Mouse (Mus musculus): ENCODE measurements around the gene Caprin2. TPM values are rescaled to one million over a fixed set of nuclear protein-coding genes. Genes with fewer than 3 reads are reported as not detected.
"Not testable (repeated sequence)": the region's sequence is repeated elsewhere in the genome, so short reads cannot be mapped to it uniquely, and the experiment has no call there.

Caprin2 gene
- polyA plus RNA-seq, 1 experiment from 2014 or later: 9.6 TPM

DNA sequence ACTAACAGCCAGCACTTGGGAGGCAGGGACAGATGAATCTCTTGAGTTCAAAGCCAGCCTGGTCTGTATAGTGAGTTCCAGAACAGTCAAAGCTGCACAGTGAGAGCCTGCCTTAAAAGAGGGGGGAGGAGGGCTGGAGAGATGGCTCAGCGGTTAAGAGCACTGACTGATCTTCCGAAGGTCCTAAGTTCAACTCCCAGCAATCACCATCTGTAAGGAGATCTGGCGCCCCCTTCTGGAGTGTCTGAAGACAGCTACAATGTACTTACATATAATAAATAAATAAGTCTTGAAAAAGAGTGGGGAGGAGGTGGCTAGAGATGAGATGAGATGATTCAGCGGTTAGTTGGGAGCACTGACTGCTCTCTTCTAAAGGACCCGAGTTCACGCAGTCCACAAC lies 35.2 kb upstream of the Caprin2 start:
- no peak for ATAC-seq
- peaks cover 4% of the 10 kb centered on the region; the same call in 1 of the 2 replicates for H3K36me3 ChIP-seq (ENCODE audit: control insufficient read depth, insufficient read depth, low read length)
- WGBS: 90% methylated on average over 6 of the region's 6 CpGs

GRCm38 (mm10) chr6:148918841-148919398 lies 22.9 kb upstream of the Caprin2 start:
- H3K4me2 ChIP-seq (ENCODE audit: low read length): no peak overlapping the region
- no peak overlapping the region for H3K9ac ChIP-seq (ENCODE audit: low read depth, low read length)
- H3K4me1 ChIP-seq (ENCODE audit: control insufficient read depth, insufficient read depth, low read depth, low read length): no peaks in the 10 kb centered on the region
- no peak for ATAC-seq
- no peaks in the 10 kb centered on the region for H3K36me3 ChIP-seq (ENCODE audit: control insufficient read depth, insufficient read depth, low read length)
- no peak overlapping the region for H3K27ac ChIP-seq (ENCODE audit: low read depth, low read length)
- no peaks in the 10 kb centered on the region for H3K27me3 ChIP-seq (replicated peaks; ENCODE audit: control insufficient read depth, insufficient read depth, low read length)
- H3K9me3 ChIP-seq (ENCODE audit: control insufficient read depth, low read length): no peaks in the 10 kb centered on the region
- H3K4me3 ChIP-seq (ENCODE audit: low read length): no peak overlapping the region

More for the DNA sequence above, 35.2 kb upstream of the Caprin2 start:
- no peak overlapping the region for H3K9ac ChIP-seq (ENCODE audit: low read depth, low read length)
- no peak overlapping the region for H3K4me3 ChIP-seq (ENCODE audit: low read length)
- no peak overlapping the region for H3K27ac ChIP-seq (ENCODE audit: low read depth, low read length)
- no peaks in the 10 kb centered on the region for H3K9me3 ChIP-seq (ENCODE audit: control insufficient read depth, low read length)
- no peaks in the 10 kb centered on the region for H3K4me1 ChIP-seq (ENCODE audit: control insufficient read depth, insufficient read depth, low read depth, low read length)
- no peaks in the 10 kb centered on the region for H3K27me3 ChIP-seq (replicated peaks; ENCODE audit: control insufficient read depth, insufficient read depth, low read length)
- H3K4me2 ChIP-seq (ENCODE audit: low read length): no peak overlapping the region

DNA sequence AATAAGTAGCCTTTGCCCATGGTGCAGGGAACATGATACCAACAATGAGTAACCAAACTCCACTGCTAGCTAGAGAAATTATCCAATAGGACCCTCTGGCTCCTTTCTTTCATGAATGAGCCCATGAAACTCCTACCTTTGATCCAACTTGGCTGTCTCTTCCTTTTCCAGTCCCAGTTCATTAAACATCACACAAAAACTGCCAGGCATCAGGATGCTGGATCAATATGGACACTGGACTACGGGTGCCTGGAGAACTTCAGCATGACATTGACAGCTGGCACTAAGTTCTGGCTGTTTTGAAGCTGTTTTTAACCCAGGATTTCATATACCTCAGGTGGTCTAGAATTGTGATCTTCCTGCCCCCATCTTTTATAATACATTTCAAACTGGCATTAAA lies 21.6 kb upstream of the Caprin2 start:
- no peak overlapping the region for H3K4me2 ChIP-seq (ENCODE audit: low read length)
- H3K4me3 ChIP-seq (ENCODE audit: low read length): no peak overlapping the region
- H3K27ac ChIP-seq (ENCODE audit: low read depth, low read length): no peak overlapping the region
- no peaks in the 10 kb centered on the region for H3K4me1 ChIP-seq (ENCODE audit: control insufficient read depth, insufficient read depth, low read depth, low read length)
- no peaks in the 10 kb centered on the region for H3K36me3 ChIP-seq (ENCODE audit: control insufficient read depth, insufficient read depth, low read length)
- no peak for ATAC-seq
- H3K27me3 ChIP-seq (replicated peaks; ENCODE audit: control insufficient read depth, insufficient read depth, low read length): no peaks in the 10 kb centered on the region
- no peak overlapping the region for H3K9ac ChIP-seq (ENCODE audit: low read depth, low read length)
- H3K9me3 ChIP-seq (ENCODE audit: control insufficient read depth, low read length): no peaks in the 10 kb centered on the region
- WGBS: 75% methylated on average over 1 of the region's 1 CpGs

- Histone ChIP-seq H3K36me3 (ENCODE audit: control insufficient read depth, insufficient read depth, low read length) (no peaks in the 10 kb centered on the region), H3K4me2 (ENCODE audit: low read length) (no peak overlapping the region), H3K27me3 (replicated peaks; ENCODE audit: control insufficient read depth, insufficient read depth, low read length) (no peaks in the 10 kb centered on the region), H3K4me3 (ENCODE audit: low read length) (no peak overlapping the region), H3K9ac (ENCODE audit: low read depth, low read length) (no peak overlapping the region), H3K27ac (ENCODE audit: low read depth, low read length) (no peak overlapping the region), H3K4me1 (ENCODE audit: control insufficient read depth, insufficient read depth, low read depth, low read length) (no peaks in the 10 kb centered on the region), H3K9me3 (ENCODE audit: control insufficient read depth, low read length) (no peaks in the 10 kb centered on the region)
- 41% methylated on average over 3 of the region's 3 CpGs for whole genome bisulfite sequencing
- ATAC-seq: no peak
Observed at GRCm38 (mm10) chr6:148916817-148917216, 20.8 kb upstream of the Caprin2 start.

DNA sequence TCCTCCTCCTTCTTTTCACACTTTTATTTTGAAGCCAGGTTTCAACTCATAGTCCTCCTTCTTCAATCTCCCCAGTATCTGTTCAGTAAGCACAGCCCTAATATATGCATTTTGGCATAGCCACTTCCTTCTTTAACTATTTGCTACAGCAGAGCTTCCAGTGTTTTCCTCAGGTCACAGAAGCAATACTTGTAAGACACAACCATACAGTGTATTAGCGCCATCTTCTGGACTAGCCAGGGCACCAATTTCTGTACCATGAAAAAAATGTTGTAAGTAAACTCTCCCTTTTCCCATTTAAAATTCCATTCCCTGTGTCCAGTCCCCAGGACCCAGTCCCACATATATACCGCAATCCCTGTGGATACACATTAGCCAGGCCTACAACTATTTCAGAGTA lies 17.9 kb upstream of the Caprin2 start:
- 11% methylated on average over 2 of the region's 2 CpGs for WGBS
- H3K36me3 ChIP-seq (ENCODE audit: control insufficient read depth, insufficient read depth, low read length): no peaks in the 10 kb centered on the region
- H3K27me3 ChIP-seq (replicated peaks; ENCODE audit: control insufficient read depth, insufficient read depth, low read length): no peaks in the 10 kb centered on the region
- H3K4me1 ChIP-seq (ENCODE audit: control insufficient read depth, insufficient read depth, low read depth, low read length): no peaks in the 10 kb centered on the region
- no peak overlapping the region for H3K9ac ChIP-seq (ENCODE audit: low read depth, low read length)
- H3K4me2 ChIP-seq (ENCODE audit: low read length): no peak overlapping the region
- no peak overlapping the region for H3K27ac ChIP-seq (ENCODE audit: low read depth, low read length)
- ATAC-seq: peak; percentile 68
- no peaks in the 10 kb centered on the region for H3K9me3 ChIP-seq (ENCODE audit: control insufficient read depth, low read length)
- no peak overlapping the region for H3K4me3 ChIP-seq (ENCODE audit: low read length)

GRCm38 (mm10) chr6:148911906-148912305 lies 15.9 kb upstream of the Caprin2 start:
- H3K4me2 ChIP-seq (ENCODE audit: low read length); H3K27me3 ChIP-seq (replicated peaks; ENCODE audit: control insufficient read depth, insufficient read depth, low read length); H3K9ac ChIP-seq (ENCODE audit: low read depth, low read length); H3K27ac ChIP-seq (ENCODE audit: low read depth, low read length); ATAC-seq; H3K4me3 ChIP-seq (ENCODE audit: low read length); H3K4me1 ChIP-seq (ENCODE audit: control insufficient read depth, insufficient read depth, low read depth, low read length); H3K36me3 ChIP-seq (ENCODE audit: control insufficient read depth, insufficient read depth, low read length); H3K9me3 ChIP-seq (ENCODE audit: control insufficient read depth, low read length): not testable (repeated sequence)
- 65% methylated on average over 8 of the region's 8 CpGs for WGBS

DNA sequence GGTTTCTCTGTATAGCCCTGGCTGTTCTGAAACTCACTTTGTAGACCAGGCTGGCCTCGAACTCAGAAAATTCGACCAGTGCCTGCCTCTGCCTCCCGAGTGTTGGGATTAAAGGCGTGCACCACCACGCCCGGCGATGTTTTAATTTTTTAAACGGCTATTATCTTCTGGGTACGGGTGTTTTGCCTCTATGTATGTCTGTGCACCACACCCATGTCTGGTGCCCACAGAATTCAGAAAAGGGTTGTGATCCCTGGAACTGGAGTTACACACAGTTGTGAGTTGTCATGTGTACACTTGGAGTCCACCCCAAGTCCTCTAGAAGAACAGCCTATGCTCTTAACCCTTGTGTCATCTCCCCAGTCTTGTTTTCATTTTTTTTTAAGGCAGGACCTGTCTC lies 10.9 kb upstream of the Caprin2 start:
- Histone ChIP-seq H3K27me3 (replicated peaks; ENCODE audit: control insufficient read depth, insufficient read depth, low read length) (no peaks in the 10 kb centered on the region), H3K9me3 (ENCODE audit: control insufficient read depth, low read length) (no peaks in the 10 kb centered on the region), H3K4me2 (ENCODE audit: low read length) (no peak overlapping the region), H3K4me1 (ENCODE audit: control insufficient read depth, insufficient read depth, low read depth, low read length) (no peaks in the 10 kb centered on the region), H3K36me3 (ENCODE audit: control insufficient read depth, insufficient read depth, low read length) (no peaks in the 10 kb centered on the region), H3K9ac (ENCODE audit: low read depth, low read length) (no peak overlapping the region), H3K27ac (ENCODE audit: low read depth, low read length) (no peak overlapping the region), H3K4me3 (ENCODE audit: low read length) (no peak overlapping the region)
- ATAC-seq: no peak
- 94% methylated on average over 9 of the region's 9 CpGs for WGBS

DNA sequence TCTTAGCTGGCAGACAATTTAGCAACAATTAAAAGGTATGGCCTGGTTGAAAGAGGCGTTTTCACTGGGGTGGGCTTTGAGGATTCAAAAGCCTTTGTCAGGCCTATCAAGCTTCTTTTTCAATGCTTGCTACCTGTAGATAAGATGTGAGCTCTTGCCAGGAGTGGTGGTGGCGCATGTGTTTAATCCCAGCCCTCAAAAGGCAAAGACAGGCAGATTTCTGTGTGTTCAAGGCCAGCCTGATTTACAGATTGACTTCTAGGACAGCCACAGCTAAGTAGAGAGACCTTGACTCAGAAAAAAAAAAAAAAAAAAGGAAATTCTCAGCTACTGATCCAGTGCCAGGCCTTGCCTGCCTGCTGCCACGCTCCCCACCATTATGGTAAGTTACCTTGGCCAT lies 6.7 kb upstream of the Caprin2 start:
- no peaks in the 10 kb centered on the region for H3K36me3 ChIP-seq (ENCODE audit: control insufficient read depth, insufficient read depth, low read length)
- H3K27me3 ChIP-seq (replicated peaks; ENCODE audit: control insufficient read depth, insufficient read depth, low read length): no peaks in the 10 kb centered on the region
- H3K9ac ChIP-seq (ENCODE audit: low read depth, low read length): no peak overlapping the region
- no peak for ATAC-seq
- WGBS: 73% methylated on average over 3 of the region's 3 CpGs
- no peak overlapping the region for H3K4me3 ChIP-seq (ENCODE audit: low read length)
- H3K9me3 ChIP-seq (ENCODE audit: control insufficient read depth, low read length): no peaks in the 10 kb centered on the region
- no peaks in the 10 kb centered on the region for H3K4me1 ChIP-seq (ENCODE audit: control insufficient read depth, insufficient read depth, low read depth, low read length)
- no peak overlapping the region for H3K4me2 ChIP-seq (ENCODE audit: low read length)
- H3K27ac ChIP-seq (ENCODE audit: low read depth, low read length): no peak overlapping the region

DNA sequence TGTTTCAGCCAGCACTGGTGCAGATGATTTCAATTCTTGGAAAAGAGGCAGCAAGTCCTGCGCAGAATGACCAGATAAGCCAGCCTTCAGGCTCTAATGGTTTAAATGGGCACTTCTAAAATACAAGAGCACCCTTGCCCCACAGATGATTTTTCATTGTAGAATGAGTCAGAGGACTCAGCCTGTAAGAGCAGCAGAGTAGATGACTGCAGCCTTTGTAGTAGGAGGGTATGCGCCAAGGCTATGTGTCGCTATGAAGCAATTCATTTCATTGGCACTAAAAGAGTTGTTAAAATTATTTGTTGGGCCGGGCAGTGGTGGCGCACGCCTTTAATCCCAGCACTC lies 442 bp upstream of the Caprin2 start:
- Histone ChIP-seq H3K9me3 (ENCODE audit: control insufficient read depth, low read length) (no peaks in the 10 kb centered on the region), H3K27ac (ENCODE audit: low read depth, low read length) (peak overlapping the region; percentile 96), H3K4me3 (ENCODE audit: low read length) (peak overlapping the region; percentile 78), H3K27me3 (replicated peaks; ENCODE audit: control insufficient read depth, insufficient read depth, low read length) (no peaks in the 10 kb centered on the region), H3K36me3 (ENCODE audit: control insufficient read depth, insufficient read depth, low read length) (no peaks in the 10 kb centered on the region), H3K4me1 (ENCODE audit: control insufficient read depth, insufficient read depth, low read depth, low read length) (peaks cover 6% of the 10 kb centered on the region), H3K4me2 (ENCODE audit: low read length) (peak overlapping the region; percentile 63), H3K9ac (ENCODE audit: low read depth, low read length) (peak overlapping the region; percentile 83)
- peak; percentile 44; the same call in 1 of the 2 replicates for ATAC-seq
- WGBS: 41% methylated on average over 6 of the region's 6 CpGs

Data from hindbrain, embryonic 16.5 days (tissue).